Comparison of ENCODE assay signal across 34 mouse cellular contexts in the genomic region with DNA sequence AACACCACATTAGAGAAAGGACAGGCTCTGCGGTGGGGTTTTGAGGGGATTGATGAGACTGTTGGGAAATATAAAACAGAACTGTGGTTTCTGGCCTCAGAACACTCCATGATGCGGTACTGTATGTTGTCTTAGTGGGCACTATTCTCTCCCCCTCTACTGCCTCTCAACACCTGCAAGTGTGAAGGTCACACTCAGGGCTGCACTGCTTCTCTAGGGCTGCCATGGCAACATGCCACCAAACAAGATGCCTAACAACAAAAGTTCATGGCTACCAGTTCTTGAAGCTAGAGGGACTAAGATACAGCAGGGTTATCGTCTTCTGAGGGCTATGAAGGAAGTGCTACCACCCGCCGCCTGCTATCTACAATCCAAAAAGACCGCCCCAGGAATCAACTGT. TPM values are rescaled to one million over a fixed set of nuclear protein-coding genes. Genes with fewer than 3 reads are reported as not detected.
A peak's percentile ranks its signal among the peaks of the same experiment; 100 is the strongest.
DNase-seq lines count a peak whose midpoint lies in the region; ATAC-seq and TF ChIP-seq lines count a peak whose summit lies in the region.
"Had no signal": no experiment of that assay in that cellular context is flagged by ENCODE, and none has a peak within 500 bp of the region (broad histone marks: within the 10 kb centered on the region; RNA-seq: fewer than 3 reads in every experiment).

No protein-coding gene starts in this region.

- H3K4me2 ChIP-seq in heart, embryonic 12.5 days: peak overlapping the region; percentile 29; the same call in 1 of the 2 replicates
- no peak overlapping the region for H3K4me2 ChIP-seq in heart, postnatal 0 days (ENCODE audit: low read depth, low read length)
- H3K4me2 ChIP-seq in heart, embryonic 11.5 days: no peak overlapping the region
- H3K4me2 ChIP-seq: embryonic facial prominence, embryonic 13.5 days; forebrain, embryonic 12.5 days; forebrain, embryonic 15.5 days; hindbrain, embryonic 13.5 days; intestine, embryonic 15.5 days had no signal

- H3K36me3 ChIP-seq in heart, embryonic 12.5 days: no peaks in the 10 kb centered on the region
- no peaks in the 10 kb centered on the region for H3K36me3 ChIP-seq in heart, postnatal 0 days (replicated peaks; ENCODE audit: control insufficient read depth, insufficient read depth, low read length)
- H3K36me3 ChIP-seq in heart, embryonic 11.5 days (ENCODE audit: control insufficient read depth, insufficient read depth, low read length): no peaks in the 10 kb centered on the region
- H3K36me3 ChIP-seq in limb, embryonic 10.5 days: no peaks in the 10 kb centered on the region
- H3K36me3 ChIP-seq: embryonic facial prominence, embryonic 10.5 days; embryonic facial prominence, embryonic 13.5 days; forebrain, embryonic 12.5 days; forebrain, embryonic 15.5 days; hindbrain, embryonic 13.5 days; intestine, embryonic 15.5 days had no signal

- H3K27ac ChIP-seq in heart, embryonic 12.5 days (ENCODE audit: poor library complexity, severe bottlenecking): peak overlapping the region; percentile 11; the same call in 1 of the 2 replicates
- H3K27ac ChIP-seq in heart, postnatal 0 days (ENCODE audit: low read depth): no peak overlapping the region
- no peak overlapping the region for H3K27ac ChIP-seq in heart, embryonic 11.5 days (ENCODE audit: low read depth, low read length)
- H3K27ac ChIP-seq in limb, embryonic 10.5 days: no peak overlapping the region
- H3K27ac ChIP-seq: embryonic facial prominence, embryonic 10.5 days; embryonic facial prominence, embryonic 13.5 days; forebrain, embryonic 12.5 days; forebrain, embryonic 15.5 days; hindbrain, embryonic 13.5 days; intestine, embryonic 15.5 days had no signal

- TF ChIP-seq EP300 in heart, postnatal 0 days (IDR thresholded peaks at IDR 0.05; ENCODE audit: low read depth): no peak

- 33% methylated on average over 6 of the region's 6 CpGs for WGBS in heart, embryonic 12.5 days
- 23% methylated on average over 6 of the region's 6 CpGs for WGBS in heart, postnatal 0 days
- WGBS in heart, embryonic 11.5 days (ENCODE audit: insufficient replicate concordance): 41% methylated on average over 6 of the region's 6 CpGs
- WGBS in limb, embryonic 10.5 days: 88% methylated on average over 6 of the region's 6 CpGs

- TF ChIP-seq CTCF in heart, postnatal 0 days (IDR thresholded peaks at IDR 0.05; ENCODE audit: low read depth): no peak

- H3K9ac ChIP-seq in heart, embryonic 12.5 days: no peak overlapping the region
- no peak overlapping the region for H3K9ac ChIP-seq in heart, postnatal 0 days (replicated peaks; ENCODE audit: low read depth, low read length)
- no peak overlapping the region for H3K9ac ChIP-seq in heart, embryonic 11.5 days (ENCODE audit: low read depth, low read length)
- H3K9ac ChIP-seq: embryonic facial prominence, embryonic 13.5 days; forebrain, embryonic 12.5 days; forebrain, embryonic 15.5 days; hindbrain, embryonic 13.5 days; intestine, embryonic 15.5 days had no signal

- no peaks in the 10 kb centered on the region for H3K27me3 ChIP-seq in heart, embryonic 12.5 days (replicated peaks)
- H3K27me3 ChIP-seq in heart, postnatal 0 days (ENCODE audit: control insufficient read depth, insufficient read depth, low read length): no peaks in the 10 kb centered on the region
- no peaks in the 10 kb centered on the region for H3K27me3 ChIP-seq in heart, embryonic 11.5 days (ENCODE audit: control insufficient read depth, insufficient read depth, low read length)
- no peaks in the 10 kb centered on the region for H3K27me3 ChIP-seq in limb, embryonic 10.5 days (ENCODE audit: low read depth, poor library complexity, severe bottlenecking)
- H3K27me3 ChIP-seq: embryonic facial prominence, embryonic 13.5 days; forebrain, embryonic 12.5 days; forebrain, embryonic 15.5 days; hindbrain, embryonic 13.5 days; intestine, embryonic 15.5 days had no signal

- H3K9me3 ChIP-seq in heart, embryonic 12.5 days (replicated peaks): no peaks in the 10 kb centered on the region; the same call in 1 of the 2 replicates
- no peaks in the 10 kb centered on the region for H3K9me3 ChIP-seq in heart, postnatal 0 days (replicated peaks; ENCODE audit: control insufficient read depth, low read length)
- no peaks in the 10 kb centered on the region for H3K9me3 ChIP-seq in heart, embryonic 11.5 days (replicated peaks; ENCODE audit: control insufficient read depth, low read length)
- no peaks in the 10 kb centered on the region for H3K9me3 ChIP-seq in limb, embryonic 10.5 days (replicated peaks)
- H3K9me3 ChIP-seq: embryonic facial prominence, embryonic 10.5 days; embryonic facial prominence, embryonic 13.5 days; forebrain, embryonic 15.5 days; hindbrain, embryonic 13.5 days; intestine, embryonic 15.5 days had no signal

- peaks cover 9% of the 10 kb centered on the region for H3K4me1 ChIP-seq in heart, embryonic 12.5 days (replicated peaks)
- no peaks in the 10 kb centered on the region for H3K4me1 ChIP-seq in heart, postnatal 0 days (ENCODE audit: control insufficient read depth, insufficient read depth)
- peaks cover 8% of the 10 kb centered on the region; the same call in 1 of the 2 replicates for H3K4me1 ChIP-seq in heart, embryonic 11.5 days (ENCODE audit: control insufficient read depth, insufficient read depth, low read length)
- no peaks in the 10 kb centered on the region for H3K4me1 ChIP-seq in limb, embryonic 10.5 days
- H3K4me1 ChIP-seq: embryonic facial prominence, embryonic 10.5 days; embryonic facial prominence, embryonic 13.5 days; forebrain, embryonic 12.5 days; forebrain, embryonic 15.5 days; hindbrain, embryonic 13.5 days; intestine, embryonic 15.5 days had no signal

- DNase-seq in heart, adult 8-10 months (ENCODE audit: low spot score): no peak
- peak; percentile 64 for DNase-seq in heart, postnatal 0 days (ENCODE audit: low spot score)
- DNase-seq in heart, postnatal 10 days: peak; percentile 23 to 42
- DNase-seq in limb, embryonic 10.5 days (ENCODE audit: low spot score): peak; percentile 26
- no peak for DNase-seq in urinary bladder, adult 18-20 months (ENCODE audit: low spot score in 2 of 2)
- DNase-seq: adrenal gland, adult 8-10 months; adrenal gland, postnatal 25 days; cerebellum, adult 11-12 months; cerebellum, adult 8-10 months; cerebellum, postnatal 10 days; cerebellum, postnatal 36 days; embryo, embryonic 11 days; gastrocnemius, postnatal 25 days; kidney, adult 11 months; kidney, adult 8-10 months had no signal

- no peak overlapping the region for H3K4me3 ChIP-seq in heart, embryonic 12.5 days
- H3K4me3 ChIP-seq in heart, postnatal 0 days (ENCODE audit: low read depth, low read length): no peak overlapping the region
- H3K4me3 ChIP-seq in heart, embryonic 11.5 days (ENCODE audit: low read depth, low read length): no peak overlapping the region
- no peak overlapping the region for H3K4me3 ChIP-seq in limb, embryonic 10.5 days
- H3K4me3 ChIP-seq: embryonic facial prominence, embryonic 10.5 days; embryonic facial prominence, embryonic 13.5 days; erythroblast, embryonic 14.5 days; forebrain, embryonic 12.5 days; forebrain, embryonic 15.5 days; hindbrain, embryonic 13.5 days; intestine, embryonic 15.5 days had no signal

- peak; percentile 51 for ATAC-seq in heart, embryonic 12.5 days (ENCODE audit: insufficient number of reproducible peaks, low FRiP score)
- ATAC-seq in heart, postnatal 0 days (ENCODE audit: insufficient read depth, low read depth): peak; percentile 94
- ATAC-seq in heart, embryonic 11.5 days (replicated peaks; ENCODE audit: insufficient number of reproducible peaks, low FRiP score, low TSS enrichment): no peak; the same call in 1 of the 2 replicates
- ATAC-seq: activated CD4-positive, CD25-positive, alpha-beta regulatory T cell, adult 4 months; CD4-positive, CD25-positive, alpha-beta regulatory T cell, adult 4 months; forebrain, embryonic 15.5 days; hindbrain, embryonic 16.5 days; intestine, embryonic 15.5 days had no signal

- intact Hi-C loops in heart, postnatal 10 days (cut with DNase I): no loop called here

RNA-seq across cellular contexts. Expression of gene 1700020N01Rik, which starts 15.1 kb away (rescaled TPM):
- 0.18 and 0.54 TPM in 2 replicates for polyA plus RNA-seq in heart, embryonic 12.5 days (2016; fragmentation: Nextera tagmentation; extraction: Ambion mirVana)
- total RNA-seq in heart, adult 8-10 months (2022): not detected
- not detected in 2 replicates for total RNA-seq in heart, postnatal 0 days (2014; rRNA removed; ENCODE audit: low replicate concordance)
- not detected in 2 replicates for polyA plus RNA-seq in heart, postnatal 0 days (2015; fragmentation: Nextera tagmentation; extraction: Ambion mirVana)
- 0.28 and 0.30 TPM in 2 replicates for polyA plus RNA-seq in heart, embryonic 11.5 days (2014; fragmentation: Nextera tagmentation; extraction: Ambion mirVana)
- total RNA-seq in heart, postnatal 10 days (2021): not detected
- not detected in 2 replicates for polyA plus RNA-seq in limb, embryonic 10.5 days (2016; fragmentation: Nextera tagmentation; extraction: Ambion mirVana)
- total RNA-seq: adrenal gland, adult 8-10 months; gastrocnemius, adult 8-10 months; gastrocnemius, postnatal 25 days; hematopoietic stem cell, adult 5-6 weeks; MEL had no signal
- polyA plus RNA-seq: activated CD4-positive, CD25-positive, alpha-beta regulatory T cell, adult 4 months; brain, embryonic 14.5 days; C2C12; CD4-positive, CD25-positive, alpha-beta regulatory T cell, adult 4 months; cortical plate, adult 2 months; embryonic facial prominence, embryonic 10.5 days; embryonic facial prominence, embryonic 13.5 days; erythroblast, embryonic 14.5 days; forebrain, embryonic 12.5 days; forebrain, embryonic 15.5 days; gonadal fat pad, adult 2 months; hindbrain, embryonic 13.5 days; hindbrain, embryonic 16.5 days; intestine, embryonic 15.5 days had no signal

Comparison
In these comparisons a context has a peak if more than half of its experiments do, and no peak if none do; other contexts are left out.
1. DNase-seq: peak in heart, postnatal 0 days (single experiment), heart, postnatal 10 days (2 of 2) and limb, embryonic 10.5 days (single experiment); none in heart, adult 8-10 months (single experiment) and urinary bladder, adult 18-20 months (0 of 2).